Mouse (Mus musculus) lung, postnatal 0 days (tissue): ENCODE measurements around the gene Ldlrad1.

ENCODE experiments used
- CTCF ChIP-seq: IDR thresholded peaks from 2 replicates; pipeline ENCODE4 v1.5.1; 2016; ENCODE audit warnings: antibody characterized with exemption, mild to moderate bottlenecking
- EP300 ChIP-seq: IDR thresholded peaks from 2 replicates; pipeline ENCODE4 v1.6.1; 2016; ENCODE audit warnings: antibody characterized with exemption, mild to moderate bottlenecking, control low read depth

DNA sequence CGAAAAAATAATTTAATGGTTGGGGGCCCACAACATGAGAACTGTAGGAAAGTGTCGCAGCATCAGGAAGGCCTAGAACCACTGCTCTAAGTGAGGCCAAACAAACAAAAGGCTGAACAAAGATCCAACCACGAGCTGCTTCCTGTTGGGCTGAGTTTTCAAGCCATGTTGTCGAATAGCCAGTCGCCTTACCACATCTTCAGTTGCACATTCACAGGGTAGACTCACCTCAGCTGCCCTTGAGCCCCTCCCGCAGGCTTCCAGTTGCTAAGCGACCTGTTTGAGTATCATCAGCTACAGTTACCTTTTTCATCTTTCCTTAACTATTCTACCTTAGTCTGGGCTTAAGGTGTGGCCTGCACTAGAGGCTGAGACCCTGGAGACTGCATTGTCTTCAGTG, 6.0 kb upstream of the Ldlrad1 start:
- no peak for TF ChIP-seq CTCF
- no peak for TF ChIP-seq EP300
